Mouse (Mus musculus): ENCODE data around the gene Gm2310. TPM values are rescaled to one million over a fixed set of nuclear protein-coding genes. Genes with fewer than 3 reads are reported as not detected.
"Not testable (repeated sequence)": the region's sequence is repeated elsewhere in the genome, so short reads cannot be mapped to it uniquely, and the experiment has no call there.

The Gm2310 gene
- under 1 TPM in 2 of 3 experiments, not detected in 1; 0.40 to 0.73 TPM for polyA plus RNA-seq (2017; shearing (Covaris generic))

- not testable (repeated sequence) for ATAC-seq
These were observed at the start of gene Gm2310 for GRCm38 (mm10) chr15:8519853-8520252. Gene Gm2310 (minus strand): TSS chr15:8519953.

- ATAC-seq = peak; percentile 69
These were observed 49.1 kb upstream of the Gm2310 start for GRCm38 (mm10) chr15:8568645-8569528.

- peak; percentile 19 for ATAC-seq
These were observed 48.5 kb upstream of the Gm2310 start for GRCm38 (mm10) chr15:8568286-8568644.

- ATAC-seq = no peak
These were observed 45.7 kb upstream of the Gm2310 start for GRCm38 (mm10) chr15:8565416-8565815.

GRCm38 (mm10) chr15:8564331-8564730 is 44.6 kb upstream of the Gm2310 start:
- no peak for ATAC-seq

- ATAC-seq = no peak
These were observed 43.9 kb upstream of the Gm2310 start for GRCm38 (mm10) chr15:8563423-8564194.

GRCm38 (mm10) chr15:8562776-8563175 is 43.0 kb upstream of the Gm2310 start:
- ATAC-seq = no peak

GRCm38 (mm10) chr15:8531201-8531600 is 11.4 kb upstream of the Gm2310 start:
- no peak for ATAC-seq

GRCm38 (mm10) chr15:8512957-8513356 is 6.8 kb downstream of the Gm2310 start:
- no peak for ATAC-seq

GRCm38 (mm10) chr15:8511861-8512260 is 7.9 kb downstream of the Gm2310 start:
- peak; percentile 88 for ATAC-seq

GRCm38 (mm10) chr15:8502431-8502830 is 17.3 kb downstream of the Gm2310 start:
- ATAC-seq = no peak

GRCm38 (mm10) chr15:8485261-8485660 is 34.5 kb downstream of the Gm2310 start:
- ATAC-seq = no peak

- ATAC-seq = no peak
These were observed 50.7 kb downstream of the Gm2310 start for GRCm38 (mm10) chr15:8469006-8469575.

Other genes starting within 250 kb of the Gm2310 start
- 10 to 100 TPM; 35.3 to 52.3 (median 50.3) TPM for gene Nipbl, start 75.5 kb downstream of the Gm2310 start, polyA plus RNA-seq (2017; shearing (Covaris generic))
- under 1 TPM in 2 of 3 experiments, not detected in 1; 0.36 to 0.44 TPM for gene Slc1a3, start 190.8 kb upstream of the Gm2310 start, polyA plus RNA-seq (2017; shearing (Covaris generic))